Mouse (Mus musculus) hindbrain, postnatal 0 days (tissue): ENCODE data around the gene Ltbp1. TPM values are rescaled to one million over a fixed set of nuclear protein-coding genes. Genes with fewer than 3 reads are reported as not detected.

ENCODE experiments used
- ATAC-seq: fragments of 200-750 bp; cut with Nextera tagmentation; 2 replicates; pipeline ENCODE4 v1.8.0; 2017; ENCODE audit warnings: mild to moderate bottlenecking, moderate TSS enrichment, moderate library complexity
- DNase-seq: peaks from one replicate; pipeline ENCODE4 v3.0.0-alpha.2; 2015; ENCODE audit warnings: low spot score
- H3K27ac ChIP-seq: fragments of 300-500 bp; sonication (generic); 2 replicates; pipeline ENCODE4 v1.5.1; 2014; ENCODE audit warnings: mild to moderate bottlenecking
- H3K27me3 ChIP-seq: fragments of 300-500 bp; sonication (generic); 2 replicates; pipeline ENCODE4 v1.6.1; 2014; ENCODE audit warnings: low read length, mixed read lengths; ENCODE audit not compliant: insufficient read depth
- H3K36me3 ChIP-seq: fragments of 300-500 bp; sonication (generic); 2 replicates; pipeline ENCODE4 v1.6.1; 2014; ENCODE audit warnings: low read length, mixed read lengths; ENCODE audit not compliant: insufficient read depth
- H3K4me1 ChIP-seq: fragments of 300-500 bp; sonication (generic); 2 replicates; pipeline ENCODE4 v1.6.1; 2014; ENCODE audit warnings: antibody characterized with exemption, low read length, mixed read lengths; ENCODE audit not compliant: insufficient read depth
- H3K4me2 ChIP-seq: fragments of 300-500 bp; sonication (generic); 2 replicates; pipeline ENCODE4 v1.6.1; 2014; ENCODE audit warnings: low read depth, mild to moderate bottlenecking, low read length, moderate library complexity, mixed read lengths
- H3K4me3 ChIP-seq: fragments of 300-500 bp; sonication (generic); 2 replicates; pipeline ENCODE4 v1.5.1; 2014; ENCODE audit warnings: low read length
- H3K9ac ChIP-seq: fragments of 300-500 bp; sonication (generic); replicated peaks from 2 replicates; pipeline ENCODE4 v1.6.1; 2014; ENCODE audit warnings: mild to moderate bottlenecking, low read length, moderate library complexity, mixed read lengths
- H3K9me3 ChIP-seq: fragments of 300-500 bp; sonication (generic); 2 replicates; pipeline ENCODE4 v1.6.1; 2016; ENCODE audit warnings: low read length, mixed read lengths
- CTCF ChIP-seq: IDR thresholded peaks from 2 replicates; pipeline ENCODE4 v1.5.1; 2016; ENCODE audit warnings: antibody characterized with exemption, control low read depth, low read depth
- WGBS: fragments of 180-500 bp; shearing (Covaris S2); extraction: QIAGEN DNeasy Blood & Tissue Kit; methylation state at CpG from one replicate; pipeline ENCODE4 v1.1.7; 2014; 5-methylcytosine and 5-hydroxymethylcytosine counted together
- polyA plus RNA-seq: library from polyadenylated mRNA; unstranded; fragments of >200 nt; fragmentation: Nextera tagmentation; extraction: Ambion mirVana; gene quantifications from 2 replicates; pipeline ENCODE4 v1.2.1, GENCODE M21; 2015
- total RNA-seq: library from RNA; depleted of rRNA; stranded (reverse); fragments of >200 nt; gene quantifications from 2 replicates; pipeline ENCODE4 v1.2.3, GENCODE M21; 2014

Gene Ltbp1
- total and polyA plus RNA-seq, 2 experiments from 2014 or later: 1.7 to 5.0 TPM

DNA sequence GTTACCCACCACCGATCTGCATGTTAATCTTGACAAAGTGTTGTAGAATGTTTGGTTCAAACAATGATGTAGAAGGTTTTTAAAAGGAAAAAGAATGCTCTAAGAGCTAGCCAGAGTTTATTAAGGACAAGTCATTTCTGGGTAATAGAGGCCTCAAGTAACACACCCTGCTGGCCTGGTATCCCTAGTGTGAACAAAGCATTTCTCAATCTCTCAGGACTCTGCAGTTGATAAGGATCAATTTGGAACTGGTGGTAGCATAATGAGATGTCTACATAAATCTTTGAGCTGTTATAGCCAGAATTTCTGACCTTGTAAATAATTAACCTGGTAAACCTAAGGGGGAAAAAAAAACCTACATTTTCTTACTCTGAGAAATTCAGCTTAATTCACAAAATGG lies 300.3 kb downstream of the Ltbp1 start:
- Histone ChIP-seq H3K9me3 (no peaks in the 10 kb centered on the region), H3K36me3 (no peaks in the 10 kb centered on the region), H3K27ac (no peak overlapping the region), H3K4me3 (no peak overlapping the region), H3K4me1 (no peaks in the 10 kb centered on the region), H3K4me2 (no peak overlapping the region), H3K27me3 (no peaks in the 10 kb centered on the region), H3K9ac (no peak overlapping the region)
- DNase-seq: no peak
- WGBS: 79% methylated on average over 1 of the region's 1 CpGs
- ATAC-seq: no peak
- TF ChIP-seq CTCF: no peak

DNA sequence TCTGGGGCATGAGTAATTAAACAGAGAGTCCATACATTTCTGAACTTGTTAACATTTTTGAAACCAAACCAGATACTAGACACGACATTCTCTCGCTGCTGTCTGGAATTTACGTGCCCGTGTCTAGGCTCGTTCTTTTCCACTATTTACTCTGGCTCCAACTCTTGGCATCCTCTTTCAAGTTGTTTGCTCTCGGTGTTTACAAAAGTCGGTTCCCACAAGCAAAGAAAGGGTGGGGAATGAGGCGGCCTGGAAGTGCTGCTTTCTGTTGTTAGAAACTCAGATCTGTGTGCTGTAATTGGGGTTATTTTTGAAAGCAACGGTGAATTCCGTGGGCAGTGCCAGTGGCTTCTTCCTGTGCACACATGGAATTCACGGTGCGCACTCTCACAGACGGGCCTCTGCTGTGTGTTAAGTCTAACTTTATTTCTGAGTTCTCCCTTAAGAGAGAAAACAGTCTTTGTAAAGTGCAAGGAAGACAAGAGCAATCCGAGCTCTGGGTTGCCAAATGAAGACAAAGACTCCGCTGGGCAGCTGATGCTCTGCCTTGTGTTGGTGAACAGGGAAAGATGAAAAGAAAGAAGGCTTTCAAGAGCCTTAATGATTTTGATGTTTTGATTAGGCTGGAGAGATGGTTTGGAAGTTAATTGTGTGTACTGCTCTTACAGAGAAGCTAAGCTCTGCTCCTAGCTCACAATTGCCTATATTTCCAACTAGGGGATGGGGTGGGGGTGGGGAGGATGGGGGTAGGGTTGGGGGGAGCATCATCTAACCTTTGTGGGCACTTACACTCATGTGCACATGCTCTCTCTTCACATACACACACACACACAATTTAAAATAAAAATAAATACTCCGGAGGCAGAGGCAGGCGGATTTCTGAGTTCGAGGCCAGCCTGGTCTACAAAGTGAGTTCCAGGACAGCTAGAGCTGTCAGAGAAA lies 302.0 kb downstream of the Ltbp1 start:
- DNase-seq (peak; percentile 14), ATAC-seq (no peak)
- Histone ChIP-seq H3K27me3 (no peaks in the 10 kb centered on the region), H3K9me3 (no peaks in the 10 kb centered on the region), H3K4me3 (no peak overlapping the region), H3K4me1 (no peaks in the 10 kb centered on the region), H3K36me3 (no peaks in the 10 kb centered on the region), H3K27ac (no peak overlapping the region), H3K4me2 (peak overlapping the region; percentile 29), H3K9ac (no peak overlapping the region)
- TF ChIP-seq CTCF: no peak
- 49% methylated on average over 18 of the region's 18 CpGs for WGBS

DNA sequence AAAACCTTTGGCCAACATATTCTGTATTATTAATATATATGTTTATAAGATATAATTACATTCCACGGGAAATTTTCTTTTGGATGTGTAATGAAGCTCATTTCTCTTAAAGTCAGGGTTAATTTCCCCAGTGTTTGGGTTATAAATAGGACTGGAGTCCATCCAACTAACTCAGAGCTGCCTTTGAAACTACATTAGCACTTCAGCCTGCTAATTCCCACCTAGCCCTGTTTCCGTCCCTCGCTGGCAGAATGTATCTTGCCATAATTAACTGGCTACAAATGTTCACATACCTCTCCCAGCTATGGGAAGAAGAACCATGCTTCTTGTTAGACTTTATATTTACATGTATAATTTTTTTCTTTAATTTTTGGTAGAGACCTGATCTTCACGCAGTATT lies 311.7 kb downstream of the Ltbp1 start:
- DNase-seq (peak; percentile 45), ATAC-seq (no peak)
- no peaks in the 10 kb centered on the region for H3K36me3 ChIP-seq
- H3K27me3 ChIP-seq: no peaks in the 10 kb centered on the region
- H3K27ac ChIP-seq: no peak overlapping the region
- 63% methylated on average over 4 of the region's 4 CpGs for WGBS
- TF ChIP-seq CTCF: no peak
- no peak overlapping the region for H3K4me2 ChIP-seq
- no peak overlapping the region for H3K9ac ChIP-seq
- no peak overlapping the region for H3K4me3 ChIP-seq
- H3K9me3 ChIP-seq: no peaks in the 10 kb centered on the region
- H3K4me1 ChIP-seq: no peaks in the 10 kb centered on the region

DNA sequence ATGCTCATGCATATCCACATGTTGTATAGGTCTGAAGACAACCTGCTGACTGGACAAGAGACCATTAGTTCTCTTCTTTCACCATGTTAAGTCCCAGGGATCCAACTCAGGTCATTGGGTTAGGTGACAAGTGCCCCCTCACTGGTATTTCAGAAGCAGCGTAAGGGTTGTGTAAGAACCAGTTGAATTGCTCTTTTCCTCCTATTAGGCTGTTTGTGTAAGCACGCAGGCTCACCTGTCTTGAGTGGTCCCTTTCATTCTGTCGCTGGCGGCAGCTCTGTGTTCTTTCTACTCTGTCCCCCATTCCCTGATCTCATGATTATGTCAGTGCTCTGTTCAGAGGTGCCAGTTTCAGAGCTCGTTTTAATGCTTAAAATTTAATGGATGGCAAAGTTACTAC lies 317.9 kb downstream of the Ltbp1 start:
- Histone ChIP-seq H3K9me3 (no peaks in the 10 kb centered on the region), H3K4me2 (no peak overlapping the region), H3K27ac (no peak overlapping the region), H3K9ac (no peak overlapping the region), H3K36me3 (no peaks in the 10 kb centered on the region), H3K4me3 (no peak overlapping the region), H3K4me1 (no peaks in the 10 kb centered on the region), H3K27me3 (no peaks in the 10 kb centered on the region)
- WGBS: 90% methylated on average over 5 of the region's 5 CpGs
- no peak for ATAC-seq
- no peak for TF ChIP-seq CTCF
- DNase-seq: no peak

DNA sequence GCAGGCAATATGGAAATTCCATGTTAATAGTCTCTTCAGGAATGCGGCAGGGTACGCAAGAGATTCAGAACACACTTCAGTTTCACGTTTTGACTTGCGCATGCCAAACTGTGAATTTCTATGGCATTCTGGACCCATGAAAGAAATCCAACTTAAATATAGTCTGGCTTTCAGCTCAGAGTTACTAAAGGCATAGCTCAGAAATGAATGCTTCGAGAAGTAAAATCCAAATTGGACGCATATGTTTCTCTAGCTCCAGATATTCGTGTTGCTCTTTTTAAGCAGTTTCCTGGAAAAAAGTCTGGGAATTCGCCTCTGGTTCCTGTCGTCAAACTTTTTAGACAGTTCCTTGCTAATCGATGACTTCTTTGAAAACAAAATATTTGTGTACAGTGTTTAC lies 318.4 kb downstream of the Ltbp1 start:
- 92% methylated on average over 10 of the region's 10 CpGs for WGBS
- no peaks in the 10 kb centered on the region for H3K36me3 ChIP-seq
- no peak overlapping the region for H3K9ac ChIP-seq
- H3K4me2 ChIP-seq: no peak overlapping the region
- H3K4me3 ChIP-seq: no peak overlapping the region
- no peak overlapping the region for H3K27ac ChIP-seq
- ATAC-seq: no peak
- no peaks in the 10 kb centered on the region for H3K4me1 ChIP-seq
- TF ChIP-seq CTCF: no peak
- H3K9me3 ChIP-seq: no peaks in the 10 kb centered on the region
- H3K27me3 ChIP-seq: no peaks in the 10 kb centered on the region
- DNase-seq: no peak

DNA sequence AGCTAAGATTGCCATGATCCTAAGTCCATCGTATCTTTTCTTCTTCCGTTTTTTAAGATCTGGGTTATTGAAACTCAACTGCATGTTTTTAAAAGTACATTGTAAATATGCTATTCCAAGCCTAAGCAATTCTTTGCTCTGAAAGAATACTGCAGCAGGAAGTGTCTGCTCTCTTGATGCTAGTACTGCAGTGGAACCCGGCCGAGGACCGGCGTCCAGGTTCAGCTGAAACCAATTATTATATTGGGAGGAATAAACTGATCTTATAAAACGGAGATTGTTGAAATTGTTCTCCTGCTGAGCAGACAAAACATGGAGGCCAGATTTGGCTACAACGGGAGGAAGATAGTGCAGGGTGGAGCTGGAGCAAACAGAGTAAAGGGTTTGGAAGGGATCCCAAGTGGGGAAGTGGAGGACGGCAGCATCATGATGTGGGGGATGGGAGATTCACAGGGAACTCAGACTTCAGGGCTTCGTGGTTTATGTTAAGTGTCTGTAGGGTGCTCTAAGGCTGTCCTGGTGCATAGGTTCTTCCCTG lies 322.8 kb downstream of the Ltbp1 start:
- Histone ChIP-seq H3K27ac (no peak overlapping the region), H3K36me3 (no peaks in the 10 kb centered on the region), H3K4me2 (no peak overlapping the region), H3K9me3 (no peaks in the 10 kb centered on the region), H3K27me3 (no peaks in the 10 kb centered on the region), H3K9ac (no peak overlapping the region), H3K4me1 (no peaks in the 10 kb centered on the region), H3K4me3 (no peak overlapping the region)
- TF ChIP-seq CTCF: no peak
- no peak for DNase-seq
- no peak for ATAC-seq
- 81% methylated on average over 10 of the region's 10 CpGs for WGBS

DNA sequence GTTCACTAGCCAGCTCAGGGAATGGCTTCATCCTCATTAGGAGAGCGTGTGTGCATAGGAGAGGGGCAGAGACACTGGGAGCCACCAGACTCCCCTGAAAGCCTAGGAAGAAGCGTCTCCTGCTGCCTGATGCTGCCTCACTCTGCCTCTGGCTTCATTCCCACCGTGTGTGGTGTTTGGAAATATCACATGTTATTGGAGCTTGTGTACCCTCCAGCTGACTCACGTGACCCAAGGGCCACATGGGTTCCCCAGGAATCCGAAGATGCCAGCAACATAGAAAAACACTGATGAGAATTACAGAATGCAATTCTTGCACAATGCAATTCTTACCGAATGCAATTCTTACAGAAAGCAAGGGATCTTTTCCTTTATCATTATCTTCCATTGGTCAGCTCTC lies 325.0 kb downstream of the Ltbp1 start:
- Histone ChIP-seq H3K9ac (no peak overlapping the region), H3K36me3 (no peaks in the 10 kb centered on the region), H3K9me3 (no peaks in the 10 kb centered on the region), H3K27me3 (no peaks in the 10 kb centered on the region), H3K27ac (no peak overlapping the region), H3K4me1 (no peaks in the 10 kb centered on the region), H3K4me2 (no peak overlapping the region), H3K4me3 (no peak overlapping the region)
- DNase-seq (no peak), ATAC-seq (no peak)
- no peak for TF ChIP-seq CTCF
- WGBS: 80% methylated on average over 6 of the region's 6 CpGs
